Mouse (Mus musculus): ENCODE measurements around the gene Fcmr. TPM values are rescaled to one million over a fixed set of nuclear protein-coding genes. Genes with fewer than 3 reads are reported as not detected.

The Fcmr gene
- total RNA-seq, 2 experiments from 2014 or later: 0.47 to 0.86 TPM

Other genes starting within 250 kb of the Fcmr start
- not detected for gene Zp3r, start 236.0 kb upstream of the Fcmr start, total RNA-seq (2021)
- gene C4bp, start 204.0 kb upstream of the Fcmr start, total RNA-seq (2021): not detected
- gene Gm29427, start 149.9 kb upstream of the Fcmr start, total RNA-seq (2021): not detected
- 1 to 10 TPM; 5.6 to 7.0 TPM for gene Yod1, start 148.3 kb upstream of the Fcmr start, total RNA-seq (2021)
- 10 to 100 TPM; 40.5 to 42.7 TPM for gene Pfkfb2, start 136.4 kb upstream of the Fcmr start, total RNA-seq (2021)
- under 1 TPM; 0.57 to 0.62 TPM for gene AA986860, start 133.7 kb upstream of the Fcmr start, total RNA-seq (2021)
- under 1 TPM; 0.19 to 0.20 TPM for gene Fcamr, start 64.8 kb upstream of the Fcmr start, total RNA-seq (2021)
- not detected for gene Pigr, start 39.0 kb upstream of the Fcmr start, total RNA-seq (2021)
- not detected for gene Il24, start 21.8 kb downstream of the Fcmr start, total RNA-seq (2021)
- not detected for gene Il20, start 45.8 kb downstream of the Fcmr start, total RNA-seq (2021)
- gene Il19, start 74.4 kb downstream of the Fcmr start, total RNA-seq (2021): not detected
- gene Il10, start 154.2 kb downstream of the Fcmr start, total RNA-seq (2021): not detected
- 100 to 1,000 TPM; 204 to 224 TPM for gene Mapkapk2, start 232.2 kb downstream of the Fcmr start, total RNA-seq (2021)

Data from heart, postnatal 10 days (tissue).